Mouse (Mus musculus) ES-Bruce4 (cell line): Measurements from ENCODE around the gene Pih1d1.

Experiments
- CTCF ChIP-seq: IDR thresholded peaks from one replicate; pipeline ENCODE4 v1.8.1; 2011; ENCODE audit warnings: low read depth, low read length
- EP300 ChIP-seq: IDR thresholded peaks from 2 replicates; pipeline ENCODE4 v1.6.1; 2011; ENCODE audit warnings: low read depth, low read length; ENCODE audit not compliant: insufficient read depth
- POLR2A ChIP-seq: IDR thresholded peaks from one replicate; pipeline ENCODE4 v1.8.1; 2011; ENCODE audit warnings: low read length; ENCODE audit not compliant: insufficient read depth

DNA sequence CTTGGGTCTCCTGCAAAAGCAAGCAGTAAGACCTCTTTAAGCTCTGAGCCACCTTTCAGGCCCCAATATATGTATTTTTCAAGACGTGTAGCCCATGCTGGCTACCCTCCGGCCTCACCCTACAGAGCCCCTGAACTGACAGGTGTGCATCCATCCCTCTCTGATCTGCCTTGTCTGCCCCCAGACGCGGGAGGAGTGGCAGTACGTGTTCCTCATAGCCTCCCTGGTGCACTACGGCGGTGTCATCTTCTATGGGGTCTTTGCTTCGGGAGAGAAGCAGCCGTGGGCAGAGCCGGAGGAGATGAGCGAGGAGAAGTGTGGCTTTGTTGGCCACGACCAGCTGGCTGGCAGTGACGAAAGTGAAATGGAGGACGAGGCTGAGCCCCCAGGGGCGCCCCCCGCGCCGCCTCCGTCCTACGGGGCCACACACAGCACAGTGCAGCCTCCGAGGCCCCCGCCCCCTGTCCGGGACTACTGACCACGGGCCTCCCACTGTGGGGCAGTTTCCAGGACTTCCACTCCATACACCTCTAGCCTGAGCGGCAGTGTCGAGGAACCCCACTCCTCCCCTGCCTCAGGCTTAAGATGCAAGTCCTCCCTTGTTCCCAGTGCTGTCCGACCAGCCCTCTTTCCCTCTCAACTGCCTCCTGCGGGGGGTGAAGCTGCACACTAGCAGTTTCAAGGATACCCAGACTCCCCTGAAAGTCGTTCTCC is 20.6 kb downstream of the Pih1d1 start:
- TF ChIP-seq CTCF (no peak), POLR2A (no peak), EP300 (peak; percentile 60; the same call in 1 of the 2 replicates)
